Mouse (Mus musculus) embryonic facial prominence, embryonic 10.5 days (tissue): ENCODE data around the gene Serp1. TPM values are rescaled to one million over a fixed set of nuclear protein-coding genes. Genes with fewer than 3 reads are reported as not detected.
"Not testable (repeated sequence)": the region's sequence is repeated elsewhere in the genome, so short reads cannot be mapped to it uniquely, and the experiment has no call there.

Experiments used
- DNase-seq: peaks from one replicate; pipeline ENCODE4 v3.0.0-alpha.2; 2017; ENCODE audit warnings: low spot score
- H3K27ac ChIP-seq: fragments of 300-500 bp; sonication (generic); replicated peaks from 2 replicates; pipeline ENCODE4 v1.5.1; 2016; ENCODE audit warnings: mild to moderate bottlenecking
- H3K27me3 ChIP-seq: fragments of 300-500 bp; sonication (generic); replicated peaks from 2 replicates; pipeline ENCODE4 v1.6.1; 2016; ENCODE audit warnings: low read depth, mild to moderate bottlenecking; ENCODE audit not compliant: poor library complexity, severe bottlenecking
- H3K36me3 ChIP-seq: fragments of 300-500 bp; sonication (generic); replicated peaks from 2 replicates; pipeline ENCODE4 v1.6.1; 2016; ENCODE audit warnings: mild to moderate bottlenecking, moderate library complexity
- H3K4me1 ChIP-seq: fragments of 300-500 bp; sonication (generic); 2 replicates; pipeline ENCODE4 v1.6.1; 2016
- H3K4me3 ChIP-seq: fragments of 300-500 bp; sonication (generic); 2 replicates; pipeline ENCODE4 v1.5.1; 2016; ENCODE audit warnings: mild to moderate bottlenecking, moderate library complexity
- H3K9me3 ChIP-seq: fragments of 300-500 bp; sonication (generic); 2 replicates; pipeline ENCODE4 v1.6.1; 2016; ENCODE audit warnings: mild to moderate bottlenecking
- WGBS: fragments of 180-500 bp; shearing (Covaris S2); methylation state at CpG from one replicate; pipeline ENCODE4 v1.1.7; 2016; 5-methylcytosine and 5-hydroxymethylcytosine counted together
- polyA plus RNA-seq: library from polyadenylated mRNA; unstranded; fragments of >200 nt; fragmentation: Nextera tagmentation; extraction: Ambion mirVana; gene quantifications from 2 replicates; pipeline ENCODE4 v1.2.1, GENCODE M21; 2016

Gene Serp1
- polyA plus RNA-seq, 1 experiment from 2014 or later: 146 TPM

- no peaks in the 10 kb centered on the region for H3K36me3 ChIP-seq
- 87% methylated on average over 4 of the region's 4 CpGs for WGBS
Measured at GRCm38 (mm10) chr3:58493621-58494020, 32.1 kb downstream of the Serp1 start.

GRCm38 (mm10) chr3:58490787-58491186 lies 34.9 kb downstream of the Serp1 start:
- no peaks in the 10 kb centered on the region for H3K4me1 ChIP-seq
- H3K27me3 ChIP-seq: no peaks in the 10 kb centered on the region
- no peak overlapping the region for H3K4me3 ChIP-seq
- no peak overlapping the region for H3K27ac ChIP-seq
- no peaks in the 10 kb centered on the region; the same call in 1 of the 2 replicates for H3K9me3 ChIP-seq
- 81% methylated on average over 7 of the region's 7 CpGs for WGBS
- DNase-seq: no peak
- no peaks in the 10 kb centered on the region for H3K36me3 ChIP-seq

More at GRCm38 (mm10) chr3:58493621-58494020, 32.1 kb downstream of the Serp1 start:
- no peaks in the 10 kb centered on the region for H3K9me3 ChIP-seq
- no peak overlapping the region for H3K4me3 ChIP-seq
- no peaks in the 10 kb centered on the region for H3K27me3 ChIP-seq
- H3K27ac ChIP-seq: no peak overlapping the region
- DNase-seq: no peak
- no peaks in the 10 kb centered on the region for H3K4me1 ChIP-seq

- no peaks in the 10 kb centered on the region for H3K4me1 ChIP-seq
- no peak overlapping the region for H3K27ac ChIP-seq
- no peak for DNase-seq
- no peaks in the 10 kb centered on the region; the same call in 1 of the 2 replicates for H3K9me3 ChIP-seq
- H3K4me3 ChIP-seq: no peak overlapping the region
- 84% methylated on average over 8 of the region's 8 CpGs for WGBS
- no peaks in the 10 kb centered on the region for H3K27me3 ChIP-seq
- no peaks in the 10 kb centered on the region for H3K36me3 ChIP-seq
Measured at GRCm38 (mm10) chr3:58487999-58488775, 37.5 kb downstream of the Serp1 start.

- WGBS: 77% methylated on average over 3 of the region's 3 CpGs
Measured at GRCm38 (mm10) chr3:58487121-58487520, 38.6 kb downstream of the Serp1 start.

GRCm38 (mm10) chr3:58485883-58486282 lies 39.8 kb downstream of the Serp1 start:
- Histone ChIP-seq H3K27me3 (no peaks in the 10 kb centered on the region), H3K4me3 (no peak overlapping the region), H3K36me3 (no peaks in the 10 kb centered on the region), H3K9me3 (no peaks in the 10 kb centered on the region; the same call in 1 of the 2 replicates), H3K27ac (no peak overlapping the region), H3K4me1 (no peaks in the 10 kb centered on the region)
- WGBS: 64% methylated on average over 7 of the region's 7 CpGs
- DNase-seq: no peak

More at GRCm38 (mm10) chr3:58487121-58487520, 38.6 kb downstream of the Serp1 start:
- H3K4me1 ChIP-seq: no peaks in the 10 kb centered on the region
- H3K9me3 ChIP-seq: no peaks in the 10 kb centered on the region; the same call in 1 of the 2 replicates
- no peak for DNase-seq
- no peak overlapping the region for H3K4me3 ChIP-seq
- no peaks in the 10 kb centered on the region for H3K27me3 ChIP-seq
- H3K27ac ChIP-seq: no peak overlapping the region
- no peaks in the 10 kb centered on the region for H3K36me3 ChIP-seq

GRCm38 (mm10) chr3:58478755-58479455 lies 46.8 kb downstream of the Serp1 start:
- Histone ChIP-seq H3K27ac (no peak overlapping the region), H3K4me3 (no peak overlapping the region), H3K9me3 (no peaks in the 10 kb centered on the region), H3K36me3 (no peaks in the 10 kb centered on the region), H3K27me3 (no peaks in the 10 kb centered on the region), H3K4me1 (no peaks in the 10 kb centered on the region)
- 85% methylated on average over 2 of the region's 2 CpGs for WGBS
- no peak for DNase-seq

- not testable (repeated sequence) for H3K27me3 ChIP-seq, H3K27ac ChIP-seq, H3K9me3 ChIP-seq, H3K4me3 ChIP-seq, DNase-seq, H3K4me1 ChIP-seq, H3K36me3 ChIP-seq
- WGBS: 85% methylated on average over 1 of the region's 1 CpGs
Measured at GRCm38 (mm10) chr3:58475298-58475697, 50.4 kb downstream of the Serp1 start.

Other genes starting within 250 kb of the Serp1 start
- gene Tsc22d2, start 111.2 kb downstream of the Serp1 start, polyA plus RNA-seq: 7.5 and 9.5 TPM in 2 replicates
- gene Eif2a, start 71 bp downstream of the Serp1 start, polyA plus RNA-seq: 57.4 and 58.9 TPM in 2 replicates
- gene Selenot, start 50.7 kb upstream of the Serp1 start, polyA plus RNA-seq: 13.5 and 15.4 TPM in 2 replicates
- not detected in 2 replicates for gene Erich6, start 111.3 kb upstream of the Serp1 start, polyA plus RNA-seq
- 2.1 and 2.7 TPM in 2 replicates for gene Siah2, start 166.5 kb upstream of the Serp1 start, polyA plus RNA-seq